Mouse (Mus musculus) layer of hippocampus, adult 9-11 months (tissue): ENCODE results near the gene Wnt1.
A peak's percentile ranks its signal among the peaks of the same experiment; 100 is the strongest.

Experiments
- DNase-seq: peaks from one replicate; pipeline ENCODE4 v3.0.0; 2022

The Wnt1 gene

DNA sequence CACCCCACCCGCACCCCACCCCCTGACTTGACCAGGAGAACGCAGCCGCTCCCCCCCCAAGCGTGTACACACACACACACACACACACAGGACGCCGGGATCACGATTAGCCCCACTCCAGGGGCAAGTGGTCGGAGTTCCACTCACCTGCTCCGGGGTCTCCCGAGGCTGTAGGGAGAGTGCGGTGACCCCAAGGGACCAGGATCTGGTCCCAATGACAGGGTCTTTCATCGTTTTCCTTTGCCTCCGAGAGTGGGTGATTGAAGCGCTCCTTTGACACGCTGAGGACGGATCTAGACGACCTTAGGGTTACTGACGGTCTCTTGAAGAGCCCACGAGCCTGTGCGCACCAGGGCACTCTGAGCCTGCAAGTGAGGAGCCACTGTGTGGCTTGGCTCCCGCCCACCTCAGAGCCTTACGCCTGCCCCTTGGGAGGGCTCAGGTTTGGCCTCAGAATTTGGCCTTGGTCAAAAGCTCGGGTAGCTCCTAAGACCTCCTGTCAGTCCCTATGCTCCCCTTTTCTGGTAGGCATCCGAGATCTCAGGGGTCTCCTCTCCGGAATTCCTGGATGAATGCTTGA, 11.4 kb upstream of the Wnt1 start:
- no peak for DNase-seq

DNA sequence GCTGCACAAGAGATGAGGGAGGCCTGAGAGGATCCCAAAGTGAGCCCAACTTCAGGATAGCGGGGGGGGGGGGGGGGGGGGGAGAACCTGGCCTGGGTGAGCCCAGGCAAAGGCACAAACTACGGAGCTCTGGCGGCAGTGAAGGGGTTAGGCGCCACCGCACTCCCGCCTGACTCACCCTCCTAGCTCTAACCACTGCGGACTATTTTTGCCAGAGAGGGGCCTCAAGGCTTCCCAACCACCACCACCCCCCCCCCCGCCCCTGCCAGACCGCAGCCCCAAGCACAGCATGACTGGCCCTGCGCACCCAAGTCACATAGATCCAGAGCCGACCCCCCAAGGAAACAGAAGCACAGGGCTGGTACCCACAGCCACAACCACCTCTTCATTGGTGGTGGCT, 10.9 kb upstream of the Wnt1 start:
- no peak for DNase-seq

DNA sequence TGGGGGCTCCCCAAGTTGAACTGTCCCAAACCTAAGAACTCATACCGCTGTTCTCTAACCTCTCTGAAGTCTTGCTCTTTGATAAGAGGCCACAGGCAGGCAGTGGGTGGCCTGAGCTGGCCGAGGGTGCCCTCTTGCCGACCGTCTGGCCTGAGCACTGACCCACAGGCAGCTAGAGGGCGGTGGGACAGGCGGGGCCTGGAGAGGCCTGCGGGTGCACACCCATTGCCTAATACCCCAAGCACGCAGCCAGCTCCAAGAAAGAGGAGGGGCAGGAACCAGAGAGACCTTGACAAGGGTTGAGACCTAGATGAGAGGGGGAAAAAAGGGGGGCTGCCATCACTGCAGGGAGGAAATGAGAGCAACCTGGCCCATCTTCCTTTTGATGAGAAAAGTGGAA, 9.6 kb upstream of the Wnt1 start:
- DNase-seq = no peak

DNA sequence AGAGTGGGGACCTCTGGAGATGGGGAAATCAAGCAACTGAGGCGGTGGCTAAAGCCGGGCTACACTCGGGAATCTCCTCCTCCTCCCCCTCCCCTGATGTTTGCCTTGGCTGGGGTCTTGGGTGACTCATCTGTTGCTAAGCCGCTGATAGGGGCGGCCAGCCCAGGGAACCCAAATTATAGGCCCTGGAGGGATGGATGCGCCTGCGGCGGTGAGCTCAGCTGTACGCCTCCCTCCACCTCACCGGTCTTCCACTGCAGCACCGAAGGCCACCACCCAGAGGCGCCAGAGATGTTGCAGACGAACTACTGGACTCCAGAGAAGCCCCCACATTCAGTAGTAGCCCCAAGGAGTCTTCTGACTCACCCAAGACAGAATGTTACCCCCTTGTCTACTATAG, 9.1 kb upstream of the Wnt1 start:
- no peak for DNase-seq

DNA sequence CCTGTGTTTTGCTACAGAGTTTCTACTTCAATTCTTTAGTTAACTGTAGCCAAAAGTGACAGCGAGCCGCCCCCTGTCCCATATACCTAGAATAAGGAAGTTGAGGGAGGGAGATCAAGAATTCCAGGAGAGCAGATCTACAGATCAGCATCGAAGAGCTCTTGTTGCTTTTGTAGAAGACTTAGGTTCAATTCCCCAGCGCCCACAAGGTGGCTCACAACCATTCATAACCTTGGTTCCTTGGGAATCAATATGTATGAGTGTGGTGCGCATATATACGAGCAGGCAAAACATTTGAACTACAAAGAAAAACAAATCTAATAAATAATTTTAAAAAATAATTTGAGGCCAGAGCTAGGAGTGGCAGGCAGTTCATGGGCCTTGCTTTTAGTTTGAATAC, 8.5 kb upstream of the Wnt1 start:
- DNase-seq = no peak

DNA sequence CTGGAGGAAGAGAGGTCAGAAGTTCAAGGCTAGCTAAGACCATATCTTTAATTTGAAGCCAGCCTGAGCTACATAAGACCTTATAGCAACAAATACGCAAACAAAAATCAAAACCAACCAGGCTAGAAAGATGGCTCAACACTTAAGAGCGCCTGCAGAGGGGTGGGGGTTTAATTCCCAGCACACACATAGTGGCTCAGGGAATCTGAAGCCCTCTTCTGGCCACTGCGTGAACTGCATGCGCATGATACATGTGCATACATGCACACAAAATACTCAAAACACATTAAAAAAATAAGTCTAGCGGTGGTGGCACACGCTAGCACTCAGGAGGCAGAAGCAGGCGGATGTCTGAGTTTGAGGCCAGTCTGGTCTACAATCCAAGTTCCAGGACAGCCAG, 3.9 kb upstream of the Wnt1 start:
- DNase-seq = no peak

DNA sequence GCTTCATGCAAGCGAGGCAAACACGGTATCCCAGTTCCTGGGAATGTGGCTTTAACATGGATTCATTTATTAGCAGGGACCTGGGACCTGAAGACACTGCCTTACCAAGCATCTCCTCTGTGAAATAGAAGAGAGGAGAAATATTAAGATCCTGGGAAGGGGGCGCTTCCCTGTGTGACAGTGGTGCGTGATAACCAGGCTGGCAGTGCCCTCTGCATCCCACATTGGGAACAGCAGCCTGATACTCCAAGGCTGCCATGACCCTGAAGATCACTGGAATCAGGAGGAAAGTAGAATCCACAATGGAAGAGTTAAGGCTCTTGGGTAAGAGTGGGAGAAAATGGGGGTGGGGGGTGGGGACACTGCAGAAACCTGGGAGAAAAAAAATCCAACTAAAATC, 1.7 kb upstream of the Wnt1 start:
- DNase-seq = no peak

DNA sequence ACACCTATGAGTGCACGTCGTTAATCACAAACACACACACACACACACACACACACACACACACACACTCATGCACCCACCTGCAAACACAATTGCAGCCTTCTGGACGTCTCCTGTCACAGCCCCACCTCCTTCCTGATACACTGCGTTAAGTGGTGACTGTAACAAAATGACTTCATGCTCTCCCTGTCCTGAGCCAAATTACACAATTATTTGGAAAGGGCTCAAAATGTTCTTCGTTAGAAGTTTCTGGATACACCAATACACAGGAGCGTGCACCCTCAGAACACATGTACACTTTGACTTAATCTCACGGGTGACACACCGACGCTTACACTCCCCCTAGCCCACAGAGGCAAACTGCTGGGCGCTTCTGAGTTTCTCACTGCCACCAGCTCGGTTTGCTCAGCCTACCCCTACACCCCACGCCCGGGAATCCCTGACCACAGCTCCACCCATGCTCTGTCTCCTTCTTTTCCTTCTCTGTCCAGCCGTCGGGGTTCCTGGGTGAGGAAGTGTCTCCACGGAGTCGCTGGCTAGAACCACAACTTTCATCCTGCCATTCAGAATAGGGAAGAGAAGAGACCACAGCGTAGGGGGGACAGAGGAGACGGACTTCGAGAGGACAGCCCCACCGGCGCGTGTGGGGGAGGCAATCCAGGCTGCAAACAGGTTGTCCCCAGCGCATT, 541 bp upstream of the Wnt1 start:
- DNase-seq = no peak

DNA sequence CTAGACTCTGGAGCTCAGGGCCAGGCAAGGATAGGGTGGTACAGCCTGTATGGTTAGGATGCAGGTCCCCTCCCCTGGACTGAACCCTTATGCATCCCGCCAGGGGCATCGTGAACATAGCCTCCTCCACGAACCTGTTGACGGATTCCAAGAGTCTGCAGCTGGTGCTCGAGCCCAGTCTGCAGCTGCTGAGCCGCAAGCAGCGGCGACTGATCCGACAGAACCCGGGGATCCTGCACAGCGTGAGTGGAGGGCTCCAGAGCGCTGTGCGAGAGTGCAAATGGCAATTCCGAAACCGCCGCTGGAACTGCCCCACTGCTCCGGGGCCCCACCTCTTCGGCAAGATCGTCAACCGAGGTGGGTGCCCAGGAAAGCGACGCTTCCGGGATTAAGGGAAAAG, 1.1 kb downstream of the Wnt1 start:
- no peak for DNase-seq

DNA sequence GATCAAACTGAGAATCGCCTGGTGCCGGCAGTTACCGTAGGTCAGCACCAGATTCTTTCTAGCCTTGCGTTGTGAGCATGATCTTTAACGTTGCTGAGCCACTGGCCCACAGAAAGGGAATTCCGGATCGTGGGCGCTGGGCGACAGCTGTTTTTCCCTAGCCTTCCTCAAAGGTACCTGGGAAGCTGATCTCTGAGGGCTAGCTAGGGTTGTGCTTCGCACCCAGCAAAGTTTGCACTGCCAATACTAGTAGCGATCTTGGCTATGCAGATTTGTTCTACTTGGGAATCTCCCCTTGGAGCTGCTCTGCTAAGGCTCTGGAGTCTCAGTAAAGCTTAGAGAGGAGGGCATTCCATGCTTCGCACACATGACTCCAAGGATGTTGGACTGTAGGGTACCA, 1.6 kb downstream of the Wnt1 start:
- no peak for DNase-seq

DNA sequence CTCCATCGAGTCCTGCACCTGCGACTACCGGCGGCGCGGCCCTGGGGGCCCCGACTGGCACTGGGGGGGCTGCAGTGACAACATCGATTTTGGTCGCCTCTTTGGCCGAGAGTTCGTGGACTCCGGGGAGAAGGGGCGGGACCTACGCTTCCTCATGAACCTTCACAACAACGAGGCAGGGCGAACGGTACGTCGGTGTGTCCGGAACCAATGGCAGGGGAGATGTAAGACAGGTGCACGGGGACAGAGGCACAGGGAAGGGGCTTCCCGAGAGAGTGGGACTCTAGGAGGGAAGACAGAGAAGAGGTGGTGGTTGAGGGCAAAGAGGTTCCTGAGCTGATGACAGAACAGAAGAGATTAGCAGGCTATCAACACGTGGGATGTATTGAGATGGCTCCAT, 2.1 kb downstream of the Wnt1 start:
- no peak for DNase-seq

DNA sequence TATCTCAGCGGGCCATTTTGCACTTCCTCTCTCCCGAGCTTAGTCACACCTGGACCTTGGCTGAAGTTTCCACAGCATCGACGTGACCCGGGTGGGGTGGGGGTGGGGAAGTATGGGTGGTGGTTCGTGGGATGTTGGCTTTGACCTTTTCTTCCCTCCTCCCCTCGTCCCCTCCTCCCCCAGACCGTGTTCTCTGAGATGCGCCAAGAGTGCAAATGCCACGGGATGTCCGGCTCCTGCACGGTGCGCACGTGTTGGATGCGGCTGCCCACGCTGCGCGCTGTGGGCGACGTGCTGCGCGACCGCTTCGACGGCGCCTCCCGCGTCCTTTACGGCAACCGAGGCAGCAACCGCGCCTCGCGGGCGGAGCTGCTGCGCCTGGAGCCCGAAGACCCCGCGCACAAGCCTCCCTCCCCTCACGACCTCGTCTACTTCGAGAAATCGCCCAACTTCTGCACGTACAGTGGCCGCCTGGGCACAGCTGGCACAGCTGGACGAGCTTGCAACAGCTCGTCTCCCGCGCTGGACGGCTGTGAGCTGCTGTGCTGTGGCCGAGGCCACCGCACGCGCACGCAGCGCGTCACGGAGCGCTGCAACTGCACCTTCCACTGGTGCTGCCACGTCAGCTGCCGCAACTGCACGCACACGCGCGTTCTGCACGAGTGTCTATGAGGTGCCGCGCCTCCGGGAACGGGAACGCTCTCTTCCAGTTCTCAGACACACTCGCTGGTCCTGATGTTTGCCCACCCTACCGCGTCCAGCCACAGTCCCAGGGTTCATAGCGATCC, 2.8 kb downstream of the Wnt1 start:
- DNase-seq = peak; percentile 59

DNA sequence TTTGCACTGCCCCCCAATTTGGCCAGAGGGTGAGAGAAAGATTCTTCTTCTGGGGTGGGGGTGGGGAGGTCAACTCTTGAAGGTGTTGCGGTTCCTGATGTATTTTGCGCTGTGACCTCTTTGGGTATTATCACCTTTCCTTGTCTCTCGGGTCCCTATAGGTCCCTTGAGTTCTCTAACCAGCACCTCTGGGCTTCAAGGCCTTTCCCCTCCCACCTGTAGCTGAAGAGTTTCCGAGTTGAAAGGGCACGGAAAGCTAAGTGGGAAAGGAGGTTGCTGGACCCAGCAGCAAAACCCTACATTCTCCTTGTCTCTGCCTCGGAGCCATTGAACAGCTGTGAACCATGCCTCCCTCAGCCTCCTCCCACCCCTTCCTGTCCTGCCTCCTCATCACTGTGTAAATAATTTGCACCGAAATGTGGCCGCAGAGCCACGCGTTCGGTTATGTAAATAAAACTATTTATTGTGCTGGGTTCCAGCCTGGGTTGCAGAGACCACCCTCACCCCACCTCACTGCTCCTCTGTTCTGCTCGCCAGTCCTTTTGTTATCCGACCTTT, 3.6 kb downstream of the Wnt1 start:
- no peak for DNase-seq

DNA sequence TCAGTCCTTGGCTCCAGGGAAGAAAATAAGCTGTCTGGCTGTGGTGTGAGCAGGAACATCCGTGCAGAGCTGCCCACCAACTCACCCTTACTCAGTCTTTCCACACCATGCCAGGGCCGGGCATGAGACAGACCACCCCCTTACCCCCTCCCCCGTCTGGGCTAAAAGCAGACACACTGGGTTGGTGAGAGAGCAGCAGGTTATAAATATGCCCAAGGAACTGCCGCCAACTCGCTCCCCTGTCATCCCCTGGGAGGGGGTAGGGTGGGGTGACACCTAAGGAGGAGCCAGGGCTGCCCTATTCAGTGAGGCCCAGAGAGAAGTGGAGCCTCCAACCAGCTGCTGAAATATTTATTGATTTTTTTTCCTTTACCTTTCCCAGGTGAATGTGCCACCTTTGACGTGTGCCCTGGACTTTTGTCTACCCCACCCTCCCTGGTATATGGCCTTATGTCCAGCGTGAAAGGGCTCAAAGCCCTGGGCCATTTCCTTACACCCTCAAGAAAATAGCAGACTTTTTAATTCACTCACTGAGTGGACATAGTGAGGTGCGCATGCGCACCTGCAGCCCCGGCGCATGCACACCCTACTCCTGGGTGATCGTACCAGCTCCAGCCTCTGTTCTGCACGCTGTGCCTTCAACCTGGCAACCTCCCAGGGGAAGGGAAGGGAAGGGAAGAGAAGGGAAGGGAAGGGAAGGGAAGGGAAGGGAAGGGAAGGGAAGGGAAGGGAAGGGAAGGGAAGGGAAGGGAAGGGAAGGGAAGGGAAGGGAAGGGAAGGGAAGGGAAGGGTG, 7.3 kb downstream of the Wnt1 start:
- no peak for DNase-seq

DNA sequence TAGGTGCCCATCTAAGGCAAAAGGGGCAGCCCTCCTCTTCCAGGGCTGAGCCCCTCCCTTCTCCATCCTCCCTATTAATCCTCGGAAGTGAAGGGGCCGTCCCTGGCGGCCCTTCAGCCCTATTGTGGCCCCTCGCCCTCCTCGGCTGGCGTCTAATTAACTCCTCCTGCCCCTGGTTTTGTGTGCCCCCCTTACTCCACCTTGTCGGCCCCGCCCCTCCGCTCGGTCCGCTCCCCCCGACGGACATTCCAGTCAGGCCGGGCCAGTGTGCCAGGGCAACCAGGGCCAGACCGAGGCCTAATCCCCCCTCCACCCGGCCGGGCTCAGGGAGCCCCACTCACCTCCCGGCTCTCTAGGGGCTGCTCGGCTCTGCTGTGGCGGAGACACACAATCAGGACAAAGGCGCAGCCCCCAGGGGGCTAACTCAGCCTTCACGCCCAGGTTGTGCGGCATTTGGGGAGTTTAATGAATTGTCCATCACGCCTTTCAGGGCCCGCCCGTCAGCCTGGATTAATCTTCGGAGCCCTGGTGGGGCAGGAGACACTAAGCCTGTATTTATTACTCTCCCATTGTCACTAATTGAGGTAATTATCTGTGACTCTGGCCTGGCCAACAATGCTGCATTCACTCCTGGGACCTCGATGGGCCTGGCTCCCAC, 8.3 kb downstream of the Wnt1 start:
- DNase-seq = no peak

DNA sequence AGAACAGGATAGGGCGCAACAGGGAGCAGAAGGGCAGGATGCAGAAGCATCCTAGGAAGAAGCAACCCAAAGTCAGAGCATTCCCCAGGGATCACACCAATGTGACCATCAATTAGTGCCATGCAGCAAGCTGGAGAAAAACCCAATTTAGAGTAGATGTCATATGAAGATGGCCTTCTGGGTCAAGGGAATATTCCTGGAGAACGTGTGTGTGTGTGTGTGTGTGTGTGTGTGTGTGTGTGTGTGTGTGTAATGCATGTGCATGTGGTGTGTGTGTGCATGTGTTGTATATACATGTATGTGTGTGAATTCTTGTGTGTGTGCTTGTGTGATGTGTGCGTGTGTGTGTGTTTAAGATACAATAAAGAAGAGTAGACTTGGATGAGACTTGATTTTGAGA, 9.2 kb downstream of the Wnt1 start:
- no peak for DNase-seq

DNA sequence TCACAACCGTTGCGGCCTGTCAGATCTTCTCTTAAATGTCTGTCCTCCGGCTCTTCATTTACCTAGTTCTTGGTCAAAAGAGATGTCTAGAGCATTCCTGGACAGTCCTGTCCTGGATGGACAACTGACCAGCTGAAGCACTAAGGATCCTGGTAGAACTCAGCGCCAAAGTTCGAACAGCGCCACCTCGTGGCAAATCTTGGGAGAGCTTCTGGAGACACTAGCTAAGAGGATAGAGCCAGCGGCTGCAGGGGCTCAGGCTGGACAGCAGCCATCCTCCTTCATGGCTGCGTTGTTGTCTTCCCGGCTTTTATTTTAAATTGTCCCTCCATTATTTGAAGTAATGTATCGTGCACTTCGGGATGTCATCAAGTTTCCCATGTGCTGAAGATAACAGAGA, 9.7 kb downstream of the Wnt1 start:
- no peak for DNase-seq

DNA sequence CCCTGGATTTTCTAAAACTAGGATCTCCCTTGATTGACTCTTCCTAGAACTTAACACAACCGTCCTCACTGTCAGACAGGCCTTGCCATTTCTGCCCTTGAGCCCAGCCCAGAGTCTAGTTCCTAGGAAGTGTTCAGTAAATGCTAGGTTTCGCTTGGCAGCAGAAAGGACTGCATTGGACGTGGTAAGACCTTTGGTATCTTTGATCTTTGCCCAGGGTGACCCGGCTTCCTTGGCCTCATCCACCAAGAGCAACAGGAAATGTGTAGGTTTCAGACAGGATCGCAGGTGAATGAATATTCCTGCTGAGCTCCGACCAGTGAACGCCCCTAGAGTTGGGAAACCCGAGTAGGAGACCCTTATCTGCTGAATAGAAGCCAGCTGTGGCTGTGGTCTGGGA, 13.3 kb downstream of the Wnt1 start:
- DNase-seq = no peak

DNA sequence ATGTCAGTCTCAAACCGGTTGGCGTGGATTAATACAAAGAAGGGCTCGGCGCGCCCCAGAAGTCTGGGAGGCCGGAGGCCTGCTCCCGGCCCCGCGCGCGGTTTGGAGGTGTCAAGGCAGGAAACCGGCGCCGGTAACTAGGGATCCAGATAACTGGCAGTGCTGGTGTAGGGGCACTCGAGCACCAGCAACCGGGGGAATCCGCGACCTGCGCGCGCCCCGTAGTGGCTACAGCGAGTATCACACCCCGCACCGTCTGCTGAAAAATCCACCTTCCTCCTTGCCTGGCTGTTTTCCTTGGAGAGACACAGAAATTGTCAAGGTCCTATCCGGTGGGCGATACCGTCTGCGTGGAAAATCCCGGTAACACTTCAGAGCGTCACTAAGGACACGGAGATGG, 14.4 kb downstream of the Wnt1 start:
- DNase-seq = peak; percentile 75

DNA sequence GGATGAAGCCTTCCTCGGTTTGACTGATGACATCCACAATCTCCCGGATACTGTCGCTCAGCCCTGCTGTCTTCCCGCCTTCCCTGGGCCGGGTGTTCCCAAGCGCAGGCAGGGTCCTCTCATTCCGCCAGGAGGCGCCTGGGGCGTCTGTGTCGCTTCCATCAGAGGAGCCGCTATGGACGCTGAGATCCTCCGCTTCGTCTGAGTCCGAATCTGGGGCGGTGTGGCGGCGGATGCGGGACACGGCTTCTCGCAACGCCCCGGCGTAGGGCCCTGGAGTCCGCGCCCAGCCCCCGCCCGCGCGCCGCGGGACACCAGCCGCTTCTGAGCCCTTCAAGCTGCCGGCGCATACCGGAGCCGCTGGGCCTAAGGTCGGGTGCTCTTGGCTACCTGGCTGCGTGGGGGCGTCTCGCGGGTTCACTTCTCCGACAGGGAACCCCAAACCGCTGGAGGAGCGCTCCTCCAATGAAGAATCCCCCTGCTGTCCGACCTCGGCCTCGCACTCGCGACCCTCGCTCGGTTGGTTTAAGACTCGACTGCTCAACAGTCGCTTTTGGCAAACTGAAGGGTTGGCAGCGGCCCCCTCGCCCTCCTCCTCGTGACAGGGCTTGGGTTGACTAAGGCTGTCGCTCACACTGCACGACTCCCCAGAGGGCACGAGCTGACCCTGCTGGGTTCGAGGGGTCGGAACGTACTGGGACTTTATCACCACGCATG, 15.8 kb downstream of the Wnt1 start:
- peak; percentile 62 for DNase-seq

DNA sequence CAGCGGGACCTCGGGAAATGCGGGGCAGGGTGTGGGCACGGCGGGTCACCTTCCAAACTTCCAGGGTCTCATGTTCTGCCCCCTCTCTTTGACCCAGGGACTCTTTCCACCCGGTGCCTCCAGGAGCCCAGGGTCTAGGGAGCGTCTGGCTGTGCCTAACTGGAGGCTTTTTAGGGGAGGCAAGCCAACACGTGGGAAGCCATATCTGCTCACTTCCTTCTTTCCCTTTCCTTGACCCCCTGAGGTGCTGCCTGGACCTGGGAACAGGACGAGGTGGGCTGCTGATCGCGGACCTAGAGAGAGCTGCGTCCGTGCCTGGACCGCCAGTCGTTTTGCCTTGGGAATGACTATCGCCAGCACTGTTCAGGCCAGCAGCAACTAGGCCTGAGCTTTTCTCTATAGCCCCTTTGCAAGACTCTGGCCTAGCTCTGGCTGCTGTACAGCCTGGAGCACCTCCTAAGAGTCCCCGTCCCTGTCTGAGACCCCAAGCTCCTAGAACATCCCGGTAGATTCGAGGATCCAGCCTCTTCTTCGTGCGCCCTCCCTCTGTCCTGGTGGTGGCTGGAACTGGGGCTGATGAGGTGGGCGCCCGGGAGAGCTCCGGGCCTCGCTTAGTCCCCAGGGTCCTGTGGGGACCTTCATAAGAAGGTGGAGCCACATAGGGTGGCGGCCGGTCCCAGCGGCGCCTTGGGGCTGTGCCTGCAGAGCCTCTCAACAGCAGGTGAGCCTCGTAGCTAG, 16.6 kb downstream of the Wnt1 start:
- DNase-seq = no peak
